Mouse (Mus musculus): ENCODE measurements around the gene Mtmr11. TPM values are rescaled to one million over a fixed set of nuclear protein-coding genes. Genes with fewer than 3 reads are reported as not detected.
A peak's percentile ranks its signal among the peaks of the same experiment; 100 is the strongest.
"Not testable (repeated sequence)": the region's sequence is repeated elsewhere in the genome, so short reads cannot be mapped to it uniquely, and the experiment has no call there.

The Mtmr11 gene
- polyA plus RNA-seq, 1 experiment from 2014 or later, result 11.8 TPM

DNA sequence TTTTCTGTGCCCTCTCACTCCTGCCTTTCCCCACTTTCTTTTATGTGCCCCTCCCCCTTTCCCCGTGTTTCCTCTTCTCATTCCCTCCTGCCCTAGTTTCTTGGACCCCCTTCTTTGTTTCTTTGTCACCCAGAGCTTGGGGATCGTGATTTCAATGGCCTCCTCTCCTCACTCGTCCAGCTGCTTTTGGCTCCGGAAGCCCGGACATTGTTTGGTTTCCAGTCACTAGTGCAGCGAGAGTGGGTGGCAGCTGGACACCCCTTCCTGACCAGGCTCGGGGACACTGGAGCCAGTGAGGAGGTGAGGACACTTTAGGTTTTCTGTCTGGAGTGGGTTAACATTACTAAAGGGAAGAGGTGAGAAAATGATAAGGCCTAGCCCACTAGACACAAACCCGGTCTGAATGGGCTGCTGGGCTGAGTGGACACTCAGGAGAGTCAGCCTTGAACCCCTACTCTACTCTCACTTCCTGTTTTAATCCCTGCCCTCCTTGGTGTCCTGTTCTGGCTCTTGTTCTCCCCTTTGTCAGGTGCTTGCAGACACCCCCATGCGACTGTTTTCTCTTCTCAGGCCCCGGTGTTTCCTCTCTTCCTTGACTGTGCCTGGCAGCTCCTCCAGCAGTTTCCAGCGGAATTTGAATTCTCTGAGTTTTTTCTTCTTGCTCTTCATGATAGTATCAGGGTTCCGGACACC is 6.8 kb downstream of the Mtmr11 start:
- Histone ChIP-seq H3K36me3 (ENCODE audit: control insufficient read depth, insufficient read depth, low read length) (no peaks in the 10 kb centered on the region), H3K4me2 (ENCODE audit: low read length) (no peak overlapping the region), H3K4me1 (ENCODE audit: control insufficient read depth, insufficient read depth, low read length) (peaks cover 18% of the 10 kb centered on the region), H3K27me3 (ENCODE audit: control insufficient read depth, insufficient read depth, low read length) (no peaks in the 10 kb centered on the region), H3K9ac (replicated peaks; ENCODE audit: low read length) (no peak overlapping the region), H3K4me3 (replicated peaks; ENCODE audit: low read depth, low read length) (no peak overlapping the region), H3K27ac (replicated peaks; ENCODE audit: low read depth, low read length) (no peak overlapping the region), H3K9me3 (ENCODE audit: control insufficient read depth, low read length) (no peaks in the 10 kb centered on the region)
- DNase-seq, result no peak
- 74% methylated on average over 12 of the region's 12 CpGs for WGBS
- no peak for ATAC-seq (ENCODE audit: low FRiP score, low TSS enrichment)

DNA sequence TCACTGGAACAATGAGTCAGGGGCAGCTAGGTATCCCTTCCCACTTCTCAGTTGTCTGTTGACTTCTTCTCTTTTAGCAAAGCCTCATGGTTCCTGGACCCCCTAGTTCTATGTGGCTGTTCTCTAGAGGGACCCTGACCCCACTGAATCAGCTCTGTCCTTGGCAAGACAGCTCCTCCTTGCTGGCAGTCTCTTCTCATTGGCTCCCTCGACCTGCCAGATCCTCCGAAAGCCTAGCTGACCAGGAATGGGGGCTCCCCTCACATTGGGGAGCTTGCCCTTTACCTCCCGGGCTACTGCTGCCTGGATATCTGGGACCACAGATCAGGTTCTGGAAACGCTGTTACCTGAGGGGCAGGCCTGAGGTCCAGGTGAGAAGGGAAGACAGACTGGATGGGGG is 8.5 kb downstream of the Mtmr11 start:
- H3K27ac ChIP-seq (replicated peaks; ENCODE audit: low read depth, low read length), result no peak overlapping the region
- ATAC-seq (ENCODE audit: low FRiP score, low TSS enrichment) (no peak), DNase-seq (no peak)
- no peak overlapping the region for H3K4me3 ChIP-seq (replicated peaks; ENCODE audit: low read depth, low read length)
- WGBS, result 90% methylated on average over 4 of the region's 4 CpGs
- H3K9me3 ChIP-seq (ENCODE audit: control insufficient read depth, low read length), result no peaks in the 10 kb centered on the region
- H3K27me3 ChIP-seq (ENCODE audit: control insufficient read depth, insufficient read depth, low read length), result no peaks in the 10 kb centered on the region
- H3K4me2 ChIP-seq (ENCODE audit: low read length), result no peak overlapping the region; the same call in 1 of the 2 replicates
- no peak overlapping the region for H3K9ac ChIP-seq (replicated peaks; ENCODE audit: low read length)
- H3K36me3 ChIP-seq (ENCODE audit: control insufficient read depth, insufficient read depth, low read length), result peaks cover 15% of the 10 kb centered on the region
- peaks cover 21% of the 10 kb centered on the region for H3K4me1 ChIP-seq (ENCODE audit: control insufficient read depth, insufficient read depth, low read length)

- WGBS, result 83% methylated on average over 10 of the region's 10 CpGs
- Histone ChIP-seq H3K36me3 (ENCODE audit: control insufficient read depth, insufficient read depth, low read length) (peaks cover 22% of the 10 kb centered on the region), H3K4me3 (replicated peaks; ENCODE audit: low read depth, low read length) (peak overlapping the region; percentile 92), H3K27ac (replicated peaks; ENCODE audit: low read depth, low read length) (peak overlapping the region; percentile 96; the same call in 1 of the 2 replicates), H3K27me3 (ENCODE audit: control insufficient read depth, insufficient read depth, low read length) (no peaks in the 10 kb centered on the region), H3K4me1 (ENCODE audit: control insufficient read depth, insufficient read depth, low read length) (peaks cover 21% of the 10 kb centered on the region), H3K9ac (replicated peaks; ENCODE audit: low read length) (peak overlapping the region; percentile 76; the same call in 1 of the 2 replicates), H3K4me2 (ENCODE audit: low read length) (peak overlapping the region; percentile 94), H3K9me3 (ENCODE audit: control insufficient read depth, low read length) (no peaks in the 10 kb centered on the region)
- no peak for DNase-seq
- ATAC-seq (ENCODE audit: low FRiP score, low TSS enrichment), result no peak
Observed at GRCm38 (mm10) chr3:96170976-96171545, 9.3 kb downstream of the Mtmr11 start.

GRCm38 (mm10) chr3:96171583-96172196 is 9.9 kb downstream of the Mtmr11 start:
- Histone ChIP-seq H3K9me3 (ENCODE audit: control insufficient read depth, low read length) (no peaks in the 10 kb centered on the region), H3K27ac (replicated peaks; ENCODE audit: low read depth, low read length) (peak overlapping the region; percentile 96), H3K36me3 (ENCODE audit: control insufficient read depth, insufficient read depth, low read length) (peaks cover 28% of the 10 kb centered on the region), H3K4me3 (replicated peaks; ENCODE audit: low read depth, low read length) (peak overlapping the region; percentile 92), H3K9ac (replicated peaks; ENCODE audit: low read length) (peak overlapping the region; percentile 76), H3K4me1 (ENCODE audit: control insufficient read depth, insufficient read depth, low read length) (peaks cover 21% of the 10 kb centered on the region), H3K4me2 (ENCODE audit: low read length) (peak overlapping the region; percentile 94), H3K27me3 (ENCODE audit: control insufficient read depth, insufficient read depth, low read length) (no peaks in the 10 kb centered on the region)
- DNase-seq (no peak), ATAC-seq (ENCODE audit: low FRiP score, low TSS enrichment) (0 out of 2 replicates have a peak, but pooled peaks have one; percentile 5)
- WGBS, result 22% methylated on average over 18 of the region's 18 CpGs

- under 1% methylated on average over 58 of the region's 58 CpGs for WGBS
Observed at GRCm38 (mm10) chr3:96172197-96173178, 10.7 kb downstream of the Mtmr11 start, which contains the start of gene Sf3b4. TSS of gene Sf3b4 (plus strand) at chr3:96172332.

GRCm38 (mm10) chr3:96173185-96173584 is 11.4 kb downstream of the Mtmr11 start:
- H3K27ac ChIP-seq (replicated peaks; ENCODE audit: low read depth, low read length), result no peak overlapping the region
- 38% methylated on average over 7 of the region's 7 CpGs for WGBS

More at GRCm38 (mm10) chr3:96172197-96173178, 10.7 kb downstream of the Mtmr11 start, which contains the start of gene Sf3b4:
- H3K4me3 ChIP-seq (replicated peaks; ENCODE audit: low read depth, low read length), result peak within 1 kb of the TSS; percentile 92
- peaks cover 34% of the 10 kb centered on the region for H3K36me3 ChIP-seq (ENCODE audit: control insufficient read depth, insufficient read depth, low read length)
- H3K9me3 ChIP-seq (ENCODE audit: control insufficient read depth, low read length), result no peaks in the 10 kb centered on the region
- peak; percentile 96 for DNase-seq
- H3K27me3 ChIP-seq (ENCODE audit: control insufficient read depth, insufficient read depth, low read length), result no peaks in the 10 kb centered on the region
- peaks cover 21% of the 10 kb centered on the region for H3K4me1 ChIP-seq (ENCODE audit: control insufficient read depth, insufficient read depth, low read length)
- H3K27ac ChIP-seq (replicated peaks; ENCODE audit: low read depth, low read length), result peak within 1 kb of the TSS; percentile 96
- peak within 1 kb of the TSS; percentile 94 for H3K4me2 ChIP-seq (ENCODE audit: low read length)
- H3K9ac ChIP-seq (replicated peaks; ENCODE audit: low read length), result peak within 1 kb of the TSS; percentile 76
- peak; percentile 93 for ATAC-seq (ENCODE audit: low FRiP score, low TSS enrichment)

GRCm38 (mm10) chr3:96174042-96174441 is 12.2 kb downstream of the Mtmr11 start:
- H3K27me3 ChIP-seq (ENCODE audit: control insufficient read depth, insufficient read depth, low read length); H3K4me3 ChIP-seq (replicated peaks; ENCODE audit: low read depth, low read length); H3K27ac ChIP-seq (replicated peaks; ENCODE audit: low read depth, low read length); H3K9me3 ChIP-seq (ENCODE audit: control insufficient read depth, low read length); H3K4me2 ChIP-seq (ENCODE audit: low read length); DNase-seq; ATAC-seq (ENCODE audit: low FRiP score, low TSS enrichment); H3K9ac ChIP-seq (replicated peaks; ENCODE audit: low read length): not testable (repeated sequence)
- H3K36me3 ChIP-seq (ENCODE audit: control insufficient read depth, insufficient read depth, low read length), result peaks cover 47% of the 10 kb centered on the region
- WGBS, result 89% methylated on average over 4 of the region's 4 CpGs
- H3K4me1 ChIP-seq (ENCODE audit: control insufficient read depth, insufficient read depth, low read length), result peaks cover 21% of the 10 kb centered on the region

More at GRCm38 (mm10) chr3:96173185-96173584, 11.4 kb downstream of the Mtmr11 start:
- H3K4me2 ChIP-seq (ENCODE audit: low read length), result peak overlapping the region; percentile 94
- peak overlapping the region; percentile 92 for H3K4me3 ChIP-seq (replicated peaks; ENCODE audit: low read depth, low read length)
- H3K9ac ChIP-seq (replicated peaks; ENCODE audit: low read length), result peak overlapping the region; percentile 76
- DNase-seq (no peak), ATAC-seq (ENCODE audit: low FRiP score, low TSS enrichment) (no peak)
- H3K36me3 ChIP-seq (ENCODE audit: control insufficient read depth, insufficient read depth, low read length), result peaks cover 41% of the 10 kb centered on the region
- peaks cover 21% of the 10 kb centered on the region for H3K4me1 ChIP-seq (ENCODE audit: control insufficient read depth, insufficient read depth, low read length)
- no peaks in the 10 kb centered on the region for H3K27me3 ChIP-seq (ENCODE audit: control insufficient read depth, insufficient read depth, low read length)
- no peaks in the 10 kb centered on the region for H3K9me3 ChIP-seq (ENCODE audit: control insufficient read depth, low read length)

DNA sequence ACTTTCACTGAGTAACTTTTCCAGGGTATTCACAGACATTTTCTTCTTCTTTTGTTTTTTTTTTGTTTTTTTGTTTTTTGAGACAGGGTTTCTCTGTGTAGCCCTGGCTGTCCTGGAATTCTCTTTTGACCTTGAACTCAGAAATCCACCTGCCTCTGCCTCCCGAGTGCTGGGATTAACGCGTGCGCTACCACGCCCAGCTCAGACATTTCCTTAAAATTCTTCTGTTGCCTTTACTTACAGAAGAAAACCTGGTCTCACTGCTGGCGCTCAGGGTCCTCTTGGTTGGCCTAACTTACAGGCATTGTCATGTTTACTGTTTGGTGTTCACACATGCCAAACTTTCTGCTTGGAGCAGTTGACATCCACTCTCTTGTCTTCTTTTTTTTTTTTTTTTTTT is 13.4 kb downstream of the Mtmr11 start:
- DNase-seq, result no peak
- Histone ChIP-seq H3K9ac (replicated peaks; ENCODE audit: low read length) (no peak overlapping the region), H3K9me3 (ENCODE audit: control insufficient read depth, low read length) (no peaks in the 10 kb centered on the region), H3K27me3 (ENCODE audit: control insufficient read depth, insufficient read depth, low read length) (no peaks in the 10 kb centered on the region), H3K4me3 (replicated peaks; ENCODE audit: low read depth, low read length) (no peak overlapping the region), H3K4me2 (ENCODE audit: low read length) (no peak overlapping the region), H3K27ac (replicated peaks; ENCODE audit: low read depth, low read length) (no peak overlapping the region), H3K36me3 (ENCODE audit: control insufficient read depth, insufficient read depth, low read length) (peaks cover 49% of the 10 kb centered on the region), H3K4me1 (ENCODE audit: control insufficient read depth, insufficient read depth, low read length) (peaks cover 23% of the 10 kb centered on the region)
- no peak for ATAC-seq (ENCODE audit: low FRiP score, low TSS enrichment)
- 94% methylated on average over 6 of the region's 6 CpGs for WGBS

All from midbrain, embryonic 14.5 days (tissue).